Mouse (Mus musculus): ENCODE results near the gene Bsn. TPM values are rescaled to one million over a fixed set of nuclear protein-coding genes. Genes with fewer than 3 reads are reported as not detected.

The Bsn gene
- 100 to 1,000 TPM; 269 to 307 TPM for total RNA-seq (2021)

- intact Hi-C loops (cut with DNase I), result loop anchor here (5.0 kb wide), 2 partner anchors 38 to 53 kb away; no protein-coding TSS in a partner anchor
- DNase-seq (ENCODE audit: low spot score in 2 of 2), result peak; percentile 79 to 83
Measured at GRCm38 (mm10) chr9:108189787-108190679, at the start of gene Bsn. TSS of gene Bsn (minus strand) at chr9:108190384.

DNA sequence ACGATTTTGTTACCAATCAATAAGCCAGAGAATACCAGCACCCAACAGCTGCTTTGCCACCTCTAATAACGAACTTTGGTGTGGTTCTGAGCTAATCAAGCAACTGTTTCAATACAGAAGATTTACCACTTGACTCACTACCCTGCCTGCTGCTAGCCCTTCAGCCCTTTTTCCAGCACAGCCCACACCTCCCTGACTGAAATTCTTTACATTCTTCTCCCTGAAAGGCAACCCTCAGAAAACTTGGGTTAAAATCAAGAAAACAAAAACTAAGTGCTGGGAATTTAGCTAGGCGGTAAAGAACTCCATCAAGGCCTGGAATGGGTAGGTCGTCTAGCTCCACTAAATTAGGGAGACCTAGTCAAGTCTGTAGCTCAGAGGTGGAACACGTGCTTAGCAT lies 49.8 kb upstream of the Bsn start:
- no peak for DNase-seq (ENCODE audit: low spot score in 2 of 2)
- intact Hi-C loops (cut with DNase I), result no loop called here

DNA sequence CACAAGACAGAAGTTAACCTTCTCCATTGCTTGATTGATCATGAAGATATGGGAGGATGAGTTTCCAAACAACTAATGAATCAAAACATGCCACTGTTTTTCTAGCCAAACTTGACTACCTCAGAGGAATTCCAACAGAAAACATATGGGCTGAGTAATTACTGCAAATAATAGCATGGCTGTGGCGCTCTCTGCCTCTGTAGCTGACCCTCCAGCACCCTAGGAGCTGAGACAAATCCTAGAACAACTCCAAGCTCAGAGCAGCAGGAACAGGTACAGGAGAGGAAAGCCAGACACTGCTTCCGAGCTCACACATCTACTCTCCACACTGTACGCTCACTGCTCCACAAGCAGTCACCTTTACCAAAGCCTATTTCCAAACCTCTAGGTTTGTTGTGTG lies 48.6 kb upstream of the Bsn start:
- intact Hi-C loops (cut with DNase I), result no loop called here
- no peak for DNase-seq (ENCODE audit: low spot score in 2 of 2)

DNA sequence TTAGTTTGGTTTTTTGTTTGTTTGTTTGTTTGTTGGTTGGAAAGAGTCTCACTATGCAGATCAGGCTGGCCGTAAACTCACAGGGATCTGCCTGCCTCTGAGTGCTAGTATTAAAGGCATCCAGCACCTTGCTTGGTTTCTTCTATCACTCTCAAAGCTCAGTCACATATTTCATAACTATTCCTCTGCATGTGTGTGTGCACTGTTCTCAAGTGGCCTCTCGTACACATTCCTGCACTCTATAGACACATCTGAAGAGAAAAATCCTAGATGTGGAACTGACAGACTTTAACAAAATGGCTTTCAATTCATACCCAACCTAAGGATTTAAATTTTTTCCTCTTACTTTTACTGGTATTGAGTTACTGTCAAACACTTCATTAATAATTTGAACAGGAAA lies 48.2 kb upstream of the Bsn start:
- intact Hi-C loops (cut with DNase I), result no loop called here
- DNase-seq (ENCODE audit: low spot score in 2 of 2), result no peak

GRCm38 (mm10) chr9:108234682-108235081 lies 44.5 kb upstream of the Bsn start:
- intact Hi-C loops (cut with DNase I), result no loop called here
- no peak for DNase-seq (ENCODE audit: low spot score in 2 of 2)

- intact Hi-C loops (cut with DNase I), result no loop called here
- DNase-seq (ENCODE audit: low spot score in 2 of 2), result no peak
Measured at GRCm38 (mm10) chr9:108232908-108233307, 42.7 kb upstream of the Bsn start.

DNA sequence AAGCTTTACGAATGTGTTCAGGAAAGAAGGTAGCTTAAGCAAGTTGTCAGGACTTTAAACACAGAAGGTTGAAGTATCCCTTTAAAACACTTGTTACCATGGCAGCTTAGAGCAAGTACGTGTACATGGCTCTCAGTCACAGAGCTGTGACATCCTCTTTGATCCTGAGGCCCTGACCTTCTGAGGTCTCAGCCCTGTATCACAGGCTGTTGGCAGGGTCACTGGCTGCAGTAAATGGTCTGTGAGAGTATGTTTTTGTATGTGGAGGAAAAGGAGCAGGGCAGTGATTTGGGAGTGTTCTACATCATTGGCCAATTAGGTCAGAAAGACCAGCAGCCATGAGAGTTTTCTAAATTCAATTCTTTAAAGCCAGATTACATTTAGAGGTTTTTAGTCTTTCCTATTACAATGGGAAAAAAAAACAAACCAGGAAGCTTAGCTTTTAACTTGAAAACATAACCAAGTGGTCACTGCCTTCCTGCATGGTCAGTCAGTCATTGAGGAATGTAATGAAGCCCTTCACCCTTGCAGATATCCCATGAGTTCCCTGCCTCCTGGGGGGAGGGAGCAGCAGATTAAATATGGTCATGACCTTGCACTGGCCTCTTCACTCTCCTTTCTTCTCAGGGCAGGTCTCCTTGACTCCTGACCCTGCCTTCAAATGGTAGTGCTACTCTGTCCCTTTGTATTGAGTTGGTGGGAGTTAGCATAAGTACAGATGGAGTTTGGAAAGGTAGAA lies 37.9 kb upstream of the Bsn start:
- DNase-seq (ENCODE audit: low spot score in 2 of 2), result no peak
- intact Hi-C loops (cut with DNase I), result no loop called here

DNA sequence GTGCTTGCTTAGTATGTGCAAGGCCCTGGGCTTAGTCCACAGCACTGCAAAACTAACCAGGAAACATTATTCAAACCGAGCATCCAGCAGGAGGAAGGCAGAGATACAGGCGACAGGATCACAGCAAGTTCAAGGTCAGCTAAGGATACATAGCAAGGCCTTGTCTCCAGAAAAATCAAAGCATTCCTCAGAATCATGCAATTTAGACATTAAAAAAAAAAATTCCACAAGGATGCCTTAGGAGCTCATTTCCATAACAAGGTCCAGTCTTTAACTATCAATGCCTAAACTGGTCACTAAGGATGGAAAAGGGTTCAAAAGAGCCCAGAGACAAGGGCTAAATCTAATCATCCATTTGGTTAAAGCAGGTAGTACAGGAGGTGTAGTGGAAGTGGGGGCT lies 35.0 kb upstream of the Bsn start:
- DNase-seq (ENCODE audit: low spot score in 2 of 2), result no peak
- intact Hi-C loops (cut with DNase I), result no loop called here

DNA sequence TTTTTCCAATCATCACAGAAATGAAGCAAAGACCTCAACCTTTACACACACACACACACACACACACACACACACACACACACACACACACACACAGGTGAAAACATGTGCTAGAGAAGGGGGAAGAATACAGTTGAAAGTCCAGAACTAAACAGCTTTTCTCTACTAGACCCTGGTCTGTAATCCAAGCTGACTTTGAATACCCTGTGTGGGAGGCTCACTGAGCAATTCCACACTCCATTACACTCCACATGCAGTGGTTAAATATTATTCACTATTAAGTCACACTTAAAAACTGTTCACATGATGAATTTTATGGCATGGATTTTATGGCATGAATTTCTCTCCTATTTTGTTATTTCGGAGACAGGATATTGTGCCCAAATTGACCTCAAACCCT lies 33.4 kb upstream of the Bsn start:
- intact Hi-C loops (cut with DNase I), result no loop called here

DNA sequence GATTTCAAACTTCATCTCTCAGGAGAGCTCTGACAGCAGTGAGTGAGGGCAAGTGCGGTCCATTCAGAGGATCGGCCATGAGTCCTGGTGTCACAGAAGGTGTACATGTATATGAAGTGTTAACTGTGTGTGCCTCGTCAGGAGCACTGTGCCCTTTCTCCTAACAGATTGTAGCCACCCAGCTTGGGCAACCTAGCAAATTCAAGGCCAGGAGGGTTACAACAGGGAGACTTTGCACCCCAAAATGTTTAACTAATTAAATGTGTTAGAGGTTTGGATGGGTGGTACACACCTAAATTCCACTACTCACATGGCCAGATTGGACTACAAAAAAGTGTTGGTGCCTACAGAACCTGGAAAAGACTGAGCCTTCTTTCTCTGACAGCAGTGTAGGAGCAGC lies 31.4 kb upstream of the Bsn start:
- no peak for DNase-seq (ENCODE audit: low spot score in 2 of 2)
- intact Hi-C loops (cut with DNase I), result no loop called here

More for the DNA sequence above, 33.4 kb upstream of the Bsn start:
- DNase-seq (ENCODE audit: low spot score in 2 of 2), result no peak

DNA sequence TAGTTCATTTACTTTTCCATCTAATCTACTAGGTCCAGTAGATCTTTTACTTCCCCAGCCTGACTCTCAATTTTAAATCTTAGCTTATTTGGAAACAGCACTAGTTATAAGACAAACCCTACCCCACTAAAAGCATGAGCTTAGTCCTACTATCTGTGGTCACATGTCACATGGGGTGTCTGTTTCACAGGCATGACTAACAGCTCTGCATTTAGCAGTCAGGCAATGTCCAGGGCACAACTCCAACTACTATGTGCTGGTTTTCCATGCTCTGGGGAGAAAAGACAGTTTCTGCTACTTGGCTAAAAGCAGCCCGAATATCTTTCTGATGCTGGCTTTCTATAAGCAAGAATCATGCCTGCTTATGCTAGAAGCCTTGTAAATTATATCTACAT lies 30.2 kb upstream of the Bsn start:
- intact Hi-C loops (cut with DNase I), result no loop called here

GRCm38 (mm10) chr9:108219766-108220379 lies 29.7 kb upstream of the Bsn start:
- intact Hi-C loops (cut with DNase I), result no loop called here
- no peak for DNase-seq (ENCODE audit: low spot score in 2 of 2)

More for the DNA sequence above, 30.2 kb upstream of the Bsn start:
- peak; percentile 46 to 61 for DNase-seq (ENCODE audit: low spot score in 2 of 2)

GRCm38 (mm10) chr9:108217936-108218543 lies 27.9 kb upstream of the Bsn start:
- intact Hi-C loops (cut with DNase I), result no loop called here

GRCm38 (mm10) chr9:108217406-108217805 lies 27.2 kb upstream of the Bsn start:
- DNase-seq (ENCODE audit: low spot score in 2 of 2), result no peak
- intact Hi-C loops (cut with DNase I), result no loop called here

More at GRCm38 (mm10) chr9:108217936-108218543, 27.9 kb upstream of the Bsn start:
- no peak for DNase-seq (ENCODE audit: low spot score in 2 of 2)

- intact Hi-C loops (cut with DNase I), result no loop called here
- DNase-seq (ENCODE audit: low spot score in 2 of 2), result no peak
Measured at GRCm38 (mm10) chr9:108213105-108213504, 22.9 kb upstream of the Bsn start.

DNA sequence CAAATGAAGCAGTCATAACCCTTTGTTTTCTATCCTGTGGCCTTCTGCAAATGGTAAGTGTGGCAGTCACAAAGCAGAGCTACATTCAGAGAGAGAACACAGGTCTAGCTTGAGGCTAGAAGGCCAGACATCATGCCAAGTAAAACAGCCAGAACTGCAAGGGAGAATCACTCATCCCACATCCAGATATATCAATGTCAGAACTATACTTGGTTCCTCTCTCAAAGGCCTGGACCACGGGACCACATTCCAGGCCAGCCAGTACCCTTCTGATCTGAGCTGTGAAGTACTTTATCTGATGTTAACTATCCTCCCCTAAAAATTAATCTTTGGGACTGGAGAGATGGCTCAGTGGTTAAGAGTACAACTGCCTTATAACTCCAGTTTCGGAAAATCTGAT lies 22.2 kb upstream of the Bsn start:
- intact Hi-C loops (cut with DNase I), result no loop called here
- no peak for DNase-seq (ENCODE audit: low spot score in 2 of 2)

- intact Hi-C loops (cut with DNase I), result no loop called here
Measured at GRCm38 (mm10) chr9:108205571-108205901, 15.4 kb upstream of the Bsn start.

GRCm38 (mm10) chr9:108204884-108205570 lies 14.8 kb upstream of the Bsn start:
- intact Hi-C loops (cut with DNase I), result loop anchor here (5.0 kb wide), 3 partner anchors 57 to 78 kb away; partner anchors contain the start of gene Dag1
- peak in 1 of 2 experiments; percentile 43 for DNase-seq (ENCODE audit: low spot score in 2 of 2)

More at GRCm38 (mm10) chr9:108205571-108205901, 15.4 kb upstream of the Bsn start:
- peak in 1 of 2 experiments; percentile 43 for DNase-seq (ENCODE audit: low spot score in 2 of 2)

GRCm38 (mm10) chr9:108203015-108203414 lies 12.8 kb upstream of the Bsn start:
- DNase-seq (ENCODE audit: low spot score in 2 of 2), result peak; percentile 66 to 68
- intact Hi-C loops (cut with DNase I), result loop anchor here (5.0 kb wide), 3 partner anchors 59 to 79 kb away; partner anchors contain the start of gene Dag1

All from left cerebral cortex, postnatal 36 days (tissue).